Mouse (Mus musculus): ENCODE measurements around the gene Ttc25.
"Not testable (repeated sequence)": the region's sequence is repeated elsewhere in the genome, so short reads cannot be mapped to it uniquely, and the experiment has no call there.

Gene Ttc25

GRCm38 (mm10) chr11:100603813-100604212 is 58.4 kb downstream of the Ttc25 start:
- no peak for DNase-seq (ENCODE audit: low read depth, low spot score)

- no peak for DNase-seq (ENCODE audit: low read depth, low spot score)
Measured at GRCm38 (mm10) chr11:100604321-100605005, 59.1 kb downstream of the Ttc25 start.

GRCm38 (mm10) chr11:100605451-100605850 is 60.0 kb downstream of the Ttc25 start:
- no peak for DNase-seq (ENCODE audit: low read depth, low spot score)

- no peak for DNase-seq (ENCODE audit: low read depth, low spot score)
Measured at GRCm38 (mm10) chr11:100607121-100607520, 61.7 kb downstream of the Ttc25 start.

GRCm38 (mm10) chr11:100608796-100609195 is 63.4 kb downstream of the Ttc25 start:
- no peak for DNase-seq (ENCODE audit: low read depth, low spot score)

GRCm38 (mm10) chr11:100609355-100609996 is 64.1 kb downstream of the Ttc25 start:
- DNase-seq (ENCODE audit: low read depth, low spot score), result no peak

- no peak for DNase-seq (ENCODE audit: low read depth, low spot score)
Measured at GRCm38 (mm10) chr11:100609997-100610680, 64.7 kb downstream of the Ttc25 start.

- DNase-seq (ENCODE audit: low read depth, low spot score), result no peak
Measured at GRCm38 (mm10) chr11:100611627-100612026, 66.2 kb downstream of the Ttc25 start.

- no peak for DNase-seq (ENCODE audit: low read depth, low spot score)
Measured at GRCm38 (mm10) chr11:100613241-100613640, 67.8 kb downstream of the Ttc25 start.

GRCm38 (mm10) chr11:100616332-100616731 is 70.9 kb downstream of the Ttc25 start:
- DNase-seq (ENCODE audit: low read depth, low spot score), result no peak

- DNase-seq (ENCODE audit: low read depth, low spot score), result not testable (repeated sequence)
Measured at GRCm38 (mm10) chr11:100616836-100617235, 71.4 kb downstream of the Ttc25 start.

- no peak for DNase-seq (ENCODE audit: low read depth, low spot score)
Measured at GRCm38 (mm10) chr11:100617480-100617879, 72.1 kb downstream of the Ttc25 start.

GRCm38 (mm10) chr11:100618761-100619484 is 73.5 kb downstream of the Ttc25 start, which contains the start of gene Nkiras2:
TSS of gene Nkiras2 (plus strand) at chr11:100619244.
- peak; percentile 40 for DNase-seq (ENCODE audit: low read depth, low spot score)

- peak; percentile 95 for DNase-seq (ENCODE audit: low read depth, low spot score)
Measured at GRCm38 (mm10) chr11:100619485-100619975, 74.1 kb downstream of the Ttc25 start.

- no peak for DNase-seq (ENCODE audit: low read depth, low spot score)
Measured at GRCm38 (mm10) chr11:100619982-100620381, 74.6 kb downstream of the Ttc25 start, which contains the start of gene Dnajc7. TSS of gene Dnajc7 (minus strand) at chr11:100620168.
